Mouse (Mus musculus) CH12.LX (cell line): Measurements from ENCODE around the gene Specc1l. TPM values are rescaled to one million over a fixed set of nuclear protein-coding genes. Genes with fewer than 3 reads are reported as not detected.

Source experiments
- DNase-seq: peaks from one replicate; pipeline ENCODE4 v3.0.0-alpha.2; 2013; ENCODE audit errors: extremely low read depth
- H3K27ac ChIP-seq: 2 replicates; pipeline ENCODE4 v1.5.1; 2012; ENCODE audit warnings: low read depth, mild to moderate bottlenecking, control low read depth, moderate library complexity; ENCODE audit not compliant: insufficient read depth
- H3K27me3 ChIP-seq: replicated peaks from 2 replicates; pipeline ENCODE3; 2012; ENCODE audit warnings: inconsistent platforms
- H3K36me3 ChIP-seq, 2 experiments: replicated peaks in 1 of 2; 2 replicates each; pipeline versions ENCODE3 to v1.6.1; 2012; ENCODE audit warnings: inconsistent platforms in 1 of 2, low read length in 1 of 2, mild to moderate bottlenecking in 1 of 2, mixed read lengths in 1 of 2, moderate library complexity in 1 of 2; ENCODE audit not compliant: control insufficient read depth in 1 of 2, insufficient read depth in 1 of 2
- H3K4me1 ChIP-seq, 2 experiments: 2 replicates each; pipeline ENCODE4 v1.6.1; 2012; ENCODE audit warnings: inconsistent platforms in 1 of 2, moderate library complexity in 1 of 2; ENCODE audit not compliant: insufficient read depth in 2 of 2, control insufficient read depth in 1 of 2
- H3K4me2 ChIP-seq: 2 replicates; pipeline ENCODE4 v1.6.1; 2012; ENCODE audit warnings: low read depth, mild to moderate bottlenecking, control low read depth; ENCODE audit not compliant: poor library complexity, insufficient read depth, severe bottlenecking
- H3K4me3 ChIP-seq, 3 experiments: fragments of 150-350 bp in 1 of 3; sonication (generic) in 1 of 3; replicated peaks in 1 of 3; 2 replicates each; pipeline versions ENCODE3 to v1.5.1; 2011 to 2012; ENCODE audit warnings: low read depth in 2 of 3, low read length in 2 of 3, mild to moderate bottlenecking in 2 of 3, moderate library complexity in 2 of 3, control low read depth in 1 of 3, improper control_type of control experiment in 1 of 3, inconsistent platforms in 1 of 3, mixed read lengths in 1 of 3; ENCODE audit not compliant: poor library complexity in 1 of 3
- H3K79me2 ChIP-seq: replicated peaks from 2 replicates; pipeline ENCODE4 v1.6.1; 2012; ENCODE audit warnings: mild to moderate bottlenecking, moderate library complexity; ENCODE audit not compliant: control insufficient read depth, poor library complexity, insufficient read depth, severe bottlenecking; ENCODE audit errors: extremely low read depth
- H3K9ac ChIP-seq: 2 replicates; pipeline ENCODE4 v1.6.1; 2012; ENCODE audit warnings: low read depth, mild to moderate bottlenecking, control low read depth, moderate library complexity; ENCODE audit not compliant: insufficient read depth
- H3K9me3 ChIP-seq: replicated peaks from 2 replicates; pipeline ENCODE3; 2012; ENCODE audit warnings: low read length, inconsistent platforms, mixed read lengths
- CHD1 ChIP-seq: IDR thresholded peaks from 2 replicates; pipeline ENCODE4 v1.6.1; 2012; ENCODE audit warnings: low read depth, low read length, improper control_type of control experiment, inconsistent platforms
- CHD2 ChIP-seq: IDR thresholded peaks from 2 replicates; pipeline ENCODE4 v1.6.1; 2011; ENCODE audit warnings: low read length, improper control_type of control experiment
- CTCF ChIP-seq, 2 experiments: IDR thresholded peaks in 1 of 2; conservative IDR thresholded peaks in 1 of 2; 2 replicates each; pipeline ENCODE4 v1.5.1; 2011 to 2012; ENCODE audit warnings: low read depth in 2 of 2, low read length in 2 of 2, improper control_type of control experiment in 1 of 2, inconsistent platforms in 1 of 2, mild to moderate bottlenecking in 1 of 2, moderate library complexity in 1 of 2
- ELF1 ChIP-seq: IDR thresholded peaks from 2 replicates; pipeline ENCODE4 v1.6.1; 2014; ENCODE audit warnings: low read depth, mild to moderate bottlenecking, inconsistent platforms, low read length, improper control_type of control experiment
- ETS1 ChIP-seq: conservative IDR thresholded peaks from 2 replicates; pipeline ENCODE4 v1.6.1; 2012; ENCODE audit warnings: low read depth, mild to moderate bottlenecking, inconsistent platforms, low read length, improper control_type of control experiment, moderate library complexity
- JUN ChIP-seq: IDR thresholded peaks from 2 replicates; pipeline ENCODE4 v1.6.1; 2011; ENCODE audit warnings: low read depth, mild to moderate bottlenecking, low read length, improper control_type of control experiment, moderate library complexity; ENCODE audit not compliant: insufficient read depth
- MAFK ChIP-seq: IDR thresholded peaks from 2 replicates; pipeline ENCODE4 v1.6.1; 2011; ENCODE audit warnings: low read length, improper control_type of control experiment; ENCODE audit not compliant: insufficient replicate concordance
- MAX ChIP-seq: IDR thresholded peaks from 2 replicates; pipeline ENCODE4 v1.6.1; 2011; ENCODE audit warnings: low read length, improper control_type of control experiment
- MAZ ChIP-seq: IDR thresholded peaks from 2 replicates; pipeline ENCODE4 v1.6.1; 2012; ENCODE audit warnings: low read depth, mild to moderate bottlenecking, inconsistent platforms, low read length, improper control_type of control experiment, moderate library complexity
- MXI1 ChIP-seq: IDR thresholded peaks from 2 replicates; pipeline ENCODE4 v1.6.1; 2011; ENCODE audit warnings: mild to moderate bottlenecking, low read depth, low read length, improper control_type of control experiment
- MYC ChIP-seq: IDR thresholded peaks from 2 replicates; pipeline ENCODE4 v1.6.1; 2011; ENCODE audit warnings: low read depth, mild to moderate bottlenecking, improper control_type of control experiment, low read length
- POLR2A ChIP-seq: IDR thresholded peaks from 2 replicates; pipeline ENCODE4 v1.6.1; 2011; ENCODE audit warnings: low read depth, mild to moderate bottlenecking, improper control_type of control experiment, low read length
- RAD21 ChIP-seq: IDR thresholded peaks from 2 replicates; pipeline ENCODE4 v1.6.1; 2011; ENCODE audit warnings: low read depth, mild to moderate bottlenecking, low read length, improper control_type of control experiment, moderate library complexity
- SIN3A ChIP-seq: IDR thresholded peaks from 2 replicates; pipeline ENCODE4 v1.6.1; 2012; ENCODE audit warnings: low read length, improper control_type of control experiment, inconsistent platforms
- SMC3 ChIP-seq: IDR thresholded peaks from 2 replicates; pipeline ENCODE4 v1.6.1; 2011; ENCODE audit warnings: low read depth, low read length, improper control_type of control experiment
- TBP ChIP-seq: conservative IDR thresholded peaks from 2 replicates; pipeline ENCODE4 v1.6.1; 2011; ENCODE audit warnings: low read depth, low read length, improper control_type of control experiment
- TCF12 ChIP-seq: IDR thresholded peaks from 2 replicates; pipeline ENCODE4 v1.6.1; 2014; ENCODE audit warnings: low read depth, mild to moderate bottlenecking, inconsistent platforms, low read length, improper control_type of control experiment
- UBTF ChIP-seq: IDR thresholded peaks from 2 replicates; pipeline ENCODE4 v1.6.1; 2012; ENCODE audit warnings: low read depth, mild to moderate bottlenecking, inconsistent platforms, low read length, improper control_type of control experiment, moderate library complexity
- ZC3H11A ChIP-seq: IDR thresholded peaks from 2 replicates; pipeline ENCODE4 v1.6.1; 2012; ENCODE audit warnings: low read depth, mild to moderate bottlenecking, inconsistent platforms, low read length, improper control_type of control experiment
- ZNF384 ChIP-seq: IDR thresholded peaks from 2 replicates; pipeline ENCODE4 v1.6.1; 2012; ENCODE audit warnings: low read depth, low read length, improper control_type of control experiment, inconsistent platforms
- dilution Hi-C: fragments of 300-500 bp; cut with MboI; formaldehyde crosslinking; loops from 2 replicates; pipeline ENCODE4 v1.14.3; 2020; ENCODE audit warnings: low sequenced_read_pairs; ENCODE audit not compliant: extremely low pct_unique_long_range_greater_than_20kb, extremely low pct_ligation_motif_present
- in situ Hi-C: fragments of 300-500 bp; cut with MboI; formaldehyde crosslinking; loops from 3 replicates; pipeline ENCODE4 v1.14.3; 2019; ENCODE audit warnings: low sequenced_read_pairs, low pct_ligation_motif_present, low pct_unique_long_range_greater_than_20kb, mixed read lengths
- polyA plus RNA-seq: library from polyadenylated mRNA; unstranded; fragments of >175 nt; gene quantifications from 2 replicates; pipeline ENCODE4 v1.2.1, GENCODE M21; 2012; ENCODE audit warnings: low read depth; ENCODE audit not compliant: insufficient read length
- total RNA-seq, 2 experiments: library from RNA; depleted of rRNA; stranded (reverse); fragments of 300-350 nt in 1 of 2; fragments of >200 nt in 1 of 2; gene quantifications; 2 replicates each; pipeline ENCODE4 v1.2.3; 2012 to 2014

Specc1l gene
- total and polyA plus RNA-seq, 3 experiments = 18.6 to 25.1 (median 21.1) TPM

GRCm38 (mm10) chr10:75176494-75176893, 35.4 kb upstream of the Specc1l start:
- H3K27ac ChIP-seq = no peak overlapping the region
- in situ Hi-C loops = no loop called here
- no peak overlapping the region for H3K9ac ChIP-seq
- dilution Hi-C loops = no loop called here
- no peak overlapping the region for H3K4me3 ChIP-seq
- no peak for DNase-seq
- peaks cover 9% of the 10 kb centered on the region for H3K9me3 ChIP-seq
- H3K4me1 ChIP-seq = peaks cover 3% of the 10 kb centered on the region in 2 experiments; a peak in 1 of 4 replicates
- H3K27me3 ChIP-seq = no peaks in the 10 kb centered on the region
- peaks cover 60 to 94% of the 10 kb centered on the region in 2 experiments for H3K36me3 ChIP-seq
- H3K79me2 ChIP-seq = no peaks in the 10 kb centered on the region
- no peak for TF ChIP-seq TCF12
- no peak for TF ChIP-seq ETS1
- TF ChIP-seq UBTF = no peak
- TF ChIP-seq MAFK = no peak
- TF ChIP-seq ZNF384 = no peak
- TF ChIP-seq SMC3 = no peak
- TF ChIP-seq POLR2A = no peak
- no peak for TF ChIP-seq MYC
- no peak for TF ChIP-seq TBP
- TF ChIP-seq RAD21 = no peak
- TF ChIP-seq ELF1 = no peak
- no peak overlapping the region for H3K4me2 ChIP-seq

GRCm38 (mm10) chr10:75178911-75179310, 33.0 kb upstream of the Specc1l start:
- H3K4me3 ChIP-seq = no peak overlapping the region
- H3K4me2 ChIP-seq = no peak overlapping the region
- H3K4me1 ChIP-seq = peaks cover 3 to 10% of the 10 kb centered on the region in 2 experiments; a peak in 1 of 4 replicates
- no peak overlapping the region for H3K9ac ChIP-seq
- in situ Hi-C loops = no loop called here
- peaks cover 63 to 97% of the 10 kb centered on the region in 2 experiments for H3K36me3 ChIP-seq
- no peak for TF ChIP-seq CHD1
- no peak for TF ChIP-seq MXI1
- TF ChIP-seq, all 38 proteins: peak for 0
- no peaks in the 10 kb centered on the region for H3K79me2 ChIP-seq
- no peaks in the 10 kb centered on the region for H3K27me3 ChIP-seq
- dilution Hi-C loops = no loop called here
- H3K27ac ChIP-seq = no peak overlapping the region
- H3K9me3 ChIP-seq = peaks cover 9% of the 10 kb centered on the region
- DNase-seq = no peak

GRCm38 (mm10) chr10:75182151-75182774, 29.6 kb upstream of the Specc1l start:
- H3K27me3 ChIP-seq = no peaks in the 10 kb centered on the region
- H3K4me1 ChIP-seq = peaks cover 16 to 26% of the 10 kb centered on the region in 2 experiments; a peak in 2 of 4 replicates
- dilution Hi-C loops (no loop called here), in situ Hi-C loops (loop anchor here (5.0 kb wide), 2 partner anchors 70 to 255 kb away; no protein-coding TSS in a partner anchor)
- no peak for TF ChIP-seq JUN
- no peak for TF ChIP-seq SIN3A
- TF ChIP-seq TCF12 = no peak; the same call in 1 of the 2 replicates
- no peak for TF ChIP-seq MAX
- peak; percentile 97 for TF ChIP-seq SMC3
- peak; percentile 91 for TF ChIP-seq ZC3H11A
- TF ChIP-seq RAD21 = peak; percentile 98
- TF ChIP-seq CTCF (conservative IDR thresholded peaks at IDR 0.05 in 1 of 2, IDR thresholded peaks at IDR 0.05 in 1 of 2; ENCODE audit: low read depth in 2 of 2, low read length in 2 of 2) = peak; percentile 61 to 96
- TF ChIP-seq CHD2 = no peak
- TF ChIP-seq MAZ = 0 out of 2 replicates have a peak, but pooled peaks have one; percentile 55
- peak; percentile 81 for TF ChIP-seq ZNF384
- H3K79me2 ChIP-seq = no peaks in the 10 kb centered on the region
- H3K4me3 ChIP-seq = no peak overlapping the region
- H3K9me3 ChIP-seq = peaks cover 9% of the 10 kb centered on the region
- no peak overlapping the region for H3K9ac ChIP-seq
- H3K36me3 ChIP-seq = peaks cover 45 to 82% of the 10 kb centered on the region in 2 experiments
- no peak overlapping the region for H3K4me2 ChIP-seq
- no peak overlapping the region for H3K27ac ChIP-seq
- DNase-seq = peak; percentile 75
